Comparison of ENCODE assay signal across 8 mouse cellular contexts in genomic region chr5:34335539-34336096, GRCm38 (mm10). TPM values are rescaled to one million over a fixed set of nuclear protein-coding genes. Genes with fewer than 3 reads are reported as not detected.
A peak's percentile ranks its signal among the peaks of the same experiment; 100 is the strongest.
DNase-seq lines count a peak whose midpoint lies in the region; ATAC-seq and TF ChIP-seq lines count a peak whose summit lies in the region.

No protein-coding gene starts in this region.

- peak overlapping the region; percentile 84 for H3K4me2 ChIP-seq in forebrain, embryonic 12.5 days
- peak overlapping the region; percentile 79 for H3K4me2 ChIP-seq in limb, embryonic 13.5 days (replicated peaks)
- peak overlapping the region; percentile 84 for H3K4me2 ChIP-seq in neural tube, embryonic 14.5 days (ENCODE audit: low read depth, low read length)

- DNase-seq in heart, adult 2 months = no peak
- DNase-seq in heart, adult 11 months = no peak
- peak; percentile 56 for DNase-seq in ES-CJ7 (ENCODE audit: low read depth, low spot score)
- DNase-seq in yolk sac, embryonic 10.5 days (ENCODE audit: low spot score) = no peak
- no peak for DNase-seq in layer of hippocampus, adult 9-11 months

- intact Hi-C loops in heart, adult 2 months (cut with DNase I) = loop anchor here (1.0 kb wide), 1 partner anchor 34 kb away; the partner anchor contains the start of gene Fam193a

- no peaks in the 10 kb centered on the region for H3K9me3 ChIP-seq in forebrain, embryonic 12.5 days
- H3K9me3 ChIP-seq in limb, embryonic 13.5 days = no peaks in the 10 kb centered on the region
- no peaks in the 10 kb centered on the region for H3K9me3 ChIP-seq in neural tube, embryonic 14.5 days (ENCODE audit: control insufficient read depth, low read length)

- peaks cover 2% of the 10 kb centered on the region; the same call in 1 of the 2 replicates for H3K79me2 ChIP-seq in heart, adult 2 months (replicated peaks; ENCODE audit: control insufficient read depth, insufficient read depth, low read length)

- peak overlapping the region; percentile 77 for H3K9ac ChIP-seq in heart, adult 2 months (ENCODE audit: low read depth, low read length)
- peak overlapping the region; percentile 91 for H3K9ac ChIP-seq in forebrain, embryonic 12.5 days
- peak overlapping the region; percentile 99 for H3K9ac ChIP-seq in limb, embryonic 13.5 days
- H3K9ac ChIP-seq in neural tube, embryonic 14.5 days (replicated peaks; ENCODE audit: low read depth, low read length) = peak overlapping the region; percentile 87

- peaks cover 14% of the 10 kb centered on the region for H3K36me3 ChIP-seq in heart, adult 2 months (ENCODE audit: control insufficient read depth, insufficient read depth, low read length)
- 0 out of 2 replicates have a peak, but pooled peaks cover 4% of the 10 kb centered on the region for H3K36me3 ChIP-seq in forebrain, embryonic 12.5 days (replicated peaks)
- H3K36me3 ChIP-seq in limb, embryonic 13.5 days = 0 out of 2 replicates have a peak, but pooled peaks cover 4% of the 10 kb centered on the region
- H3K36me3 ChIP-seq in neural tube, embryonic 14.5 days (ENCODE audit: control insufficient read depth, insufficient read depth, low read length) = no peaks in the 10 kb centered on the region

- TF ChIP-seq CTCF in heart, adult 2 months (IDR thresholded peaks at IDR 0.05) = no peak

- no peaks in the 10 kb centered on the region for H3K27me3 ChIP-seq in heart, adult 2 months (ENCODE audit: control insufficient read depth, insufficient read depth, low read length)
- no peaks in the 10 kb centered on the region for H3K27me3 ChIP-seq in forebrain, embryonic 12.5 days
- H3K27me3 ChIP-seq in limb, embryonic 13.5 days = no peaks in the 10 kb centered on the region
- H3K27me3 ChIP-seq in neural tube, embryonic 14.5 days (ENCODE audit: control insufficient read depth, insufficient read depth, low read length) = no peaks in the 10 kb centered on the region

- WGBS in heart, adult 2 months = 1% methylated on average over 21 of the region's 21 CpGs
- 3% methylated on average over 21 of the region's 21 CpGs for WGBS in forebrain, embryonic 12.5 days
- WGBS in limb, embryonic 13.5 days = 2% methylated on average over 21 of the region's 21 CpGs
- WGBS in neural tube, embryonic 14.5 days = 3% methylated on average over 21 of the region's 21 CpGs

- H3K4me3 ChIP-seq in heart, adult 2 months = peak overlapping the region; percentile 69
- peak overlapping the region; percentile 97 for H3K4me3 ChIP-seq in forebrain, embryonic 12.5 days (replicated peaks)
- peak overlapping the region; percentile 97 for H3K4me3 ChIP-seq in limb, embryonic 13.5 days
- H3K4me3 ChIP-seq in neural tube, embryonic 14.5 days (ENCODE audit: low read depth, low read length) = peak overlapping the region; percentile 94

- peak overlapping the region; percentile 89 for H3K27ac ChIP-seq in heart, adult 2 months
- H3K27ac ChIP-seq in forebrain, embryonic 12.5 days = peak overlapping the region; percentile 97
- H3K27ac ChIP-seq in limb, embryonic 13.5 days = peak overlapping the region; percentile 86
- peak overlapping the region; percentile 93 for H3K27ac ChIP-seq in neural tube, embryonic 14.5 days (ENCODE audit: low read depth, low read length)

- TF ChIP-seq EP300 in heart, adult 2 months (IDR thresholded peaks at IDR 0.05; ENCODE audit: insufficient read depth, low read depth, low read length) = no peak

- no peak for TF ChIP-seq POLR2A in heart, adult 2 months (IDR thresholded peaks at IDR 0.05; ENCODE audit: insufficient read depth, low read depth, low read length)

- peak; percentile 76 for ATAC-seq in forebrain, embryonic 12.5 days (ENCODE audit: low FRiP score)
- ATAC-seq in limb, embryonic 13.5 days (ENCODE audit: low FRiP score, low read depth) = peak; percentile 68
- ATAC-seq in neural tube, embryonic 14.5 days (ENCODE audit: low read depth) = no peak; the same call in 1 of the 2 replicates

- H3K4me1 ChIP-seq in heart, adult 2 months (ENCODE audit: control insufficient read depth, insufficient read depth, low read length) = peaks cover 6% of the 10 kb centered on the region
- peaks cover 20% of the 10 kb centered on the region for H3K4me1 ChIP-seq in forebrain, embryonic 12.5 days
- peaks cover 17% of the 10 kb centered on the region for H3K4me1 ChIP-seq in limb, embryonic 13.5 days
- H3K4me1 ChIP-seq in neural tube, embryonic 14.5 days (ENCODE audit: control insufficient read depth, insufficient read depth, low read length) = peaks cover 17% of the 10 kb centered on the region

RNA-seq across cellular contexts. Expression of gene Rnf4, which starts 0.5 kb away (rescaled TPM):
- total RNA-seq in heart, adult 2 months (2021) = 10 to 100 TPM; 30.9 to 31.5 TPM
- 27.2 and 44.3 TPM in 2 replicates for polyA plus RNA-seq in heart, adult 2 months (2012; rRNA removed)
- polyA plus RNA-seq in forebrain, embryonic 12.5 days (2016; fragmentation: Nextera tagmentation; extraction: Ambion mirVana) = 178 and 180 TPM in 2 replicates
- 172 and 174 TPM in 2 replicates for polyA plus RNA-seq in limb, embryonic 13.5 days (2015; fragmentation: Nextera tagmentation; extraction: Ambion mirVana)
- polyA plus RNA-seq in neural tube, embryonic 14.5 days (2014; fragmentation: Nextera tagmentation; extraction: Ambion mirVana) = 142 and 146 TPM in 2 replicates

RNA-seq across cellular contexts. Expression of gene Fam193a, which starts 34.1 kb away (rescaled TPM):
- total RNA-seq in heart, adult 2 months (2021) = 10 to 100 TPM; 24.7 TPM
- 23.6 and 31.3 TPM in 2 replicates for polyA plus RNA-seq in heart, adult 2 months (2012; rRNA removed)
- 17.8 and 19.9 TPM in 2 replicates for polyA plus RNA-seq in forebrain, embryonic 12.5 days (2016; fragmentation: Nextera tagmentation; extraction: Ambion mirVana)
- polyA plus RNA-seq in limb, embryonic 13.5 days (2015; fragmentation: Nextera tagmentation; extraction: Ambion mirVana) = 16.0 and 18.3 TPM in 2 replicates
- polyA plus RNA-seq in neural tube, embryonic 14.5 days (2014; fragmentation: Nextera tagmentation; extraction: Ambion mirVana) = 20.5 and 24.1 TPM in 2 replicates

RNA-seq across cellular contexts. Expression of gene Cfap99, which starts 47.2 kb away (rescaled TPM):
- total RNA-seq in heart, adult 2 months (2021) = not detected
- polyA plus RNA-seq in heart, adult 2 months (2012; rRNA removed) = not detected in 2 replicates
- not detected in 2 replicates for polyA plus RNA-seq in forebrain, embryonic 12.5 days (2016; fragmentation: Nextera tagmentation; extraction: Ambion mirVana)
- not detected in 2 replicates for polyA plus RNA-seq in limb, embryonic 13.5 days (2015; fragmentation: Nextera tagmentation; extraction: Ambion mirVana)
- polyA plus RNA-seq in neural tube, embryonic 14.5 days (2014; fragmentation: Nextera tagmentation; extraction: Ambion mirVana) = 0.09 and 0.12 TPM in 2 replicates

RNA-seq across cellular contexts. Expression of gene Zfyve28, which starts 47.4 kb away (rescaled TPM):
- under 1 TPM; 0.65 to 0.75 TPM for total RNA-seq in heart, adult 2 months (2021)
- 1.3 and 1.7 TPM in 2 replicates for polyA plus RNA-seq in heart, adult 2 months (2012; rRNA removed)
- polyA plus RNA-seq in forebrain, embryonic 12.5 days (2016; fragmentation: Nextera tagmentation; extraction: Ambion mirVana) = 2.1 and 2.6 TPM in 2 replicates
- 0.93 and 1.3 TPM in 2 replicates for polyA plus RNA-seq in limb, embryonic 13.5 days (2015; fragmentation: Nextera tagmentation; extraction: Ambion mirVana)
- polyA plus RNA-seq in neural tube, embryonic 14.5 days (2014; fragmentation: Nextera tagmentation; extraction: Ambion mirVana) = 4.5 and 5.9 TPM in 2 replicates
